Mouse (Mus musculus) thymus, adult 2 months (tissue): ENCODE results near the gene Wdr86.
"Not testable (repeated sequence)": the region's sequence is repeated elsewhere in the genome, so short reads cannot be mapped to it uniquely, and the experiment has no call there.

ENCODE experiments used
- CTCF ChIP-seq: fragments of 200-500 bp; IDR thresholded peaks from 2 replicates; pipeline ENCODE4 v1.5.1; 2012; ENCODE audit warnings: mild to moderate bottlenecking, control low read depth, low read length, moderate library complexity, borderline replicate concordance; ENCODE audit not compliant: control insufficient read depth, poor library complexity, insufficient read depth; ENCODE audit errors: extremely low read depth
- POLR2A ChIP-seq: fragments of 200-500 bp; IDR thresholded peaks from 2 replicates; pipeline ENCODE4 v1.6.1; 2012; ENCODE audit warnings: mild to moderate bottlenecking, low read length, control low read depth, moderate library complexity; ENCODE audit not compliant: control insufficient read depth, poor library complexity, insufficient read depth; ENCODE audit errors: extremely low read depth

- TF ChIP-seq CTCF, POLR2A: not testable (repeated sequence)
Observed at GRCm38 (mm10) chr5:24686671-24687420, 43.7 kb downstream of the Wdr86 start.
